Mouse (Mus musculus): ENCODE results near the gene Ythdf2.

Ythdf2 gene

GRCm38 (mm10) chr4:132156941-132157622 is 55.0 kb downstream of the Ythdf2 start:
- in situ Hi-C loops (cut with MboI, MseI): no loop called here

- in situ Hi-C loops (cut with MboI, MseI): no loop called here
These were observed 57.0 kb downstream of the Ythdf2 start for GRCm38 (mm10) chr4:132154877-132155670.

GRCm38 (mm10) chr4:132151673-132152072 is 60.4 kb downstream of the Ythdf2 start:
- in situ Hi-C loops (cut with MboI, MseI): no loop called here

- in situ Hi-C loops (cut with MboI, MseI): no loop called here
These were observed 65.9 kb downstream of the Ythdf2 start for GRCm38 (mm10) chr4:132146201-132146600.

GRCm38 (mm10) chr4:132145092-132145491 is 67.0 kb downstream of the Ythdf2 start:
- in situ Hi-C loops (cut with MboI, MseI): no loop called here

GRCm38 (mm10) chr4:132144080-132144841 is 67.8 kb downstream of the Ythdf2 start, which contains the start of gene Oprd1:
Oprd1 (minus strand) TSS chr4:132144486.
- in situ Hi-C loops (cut with MboI, MseI): no loop called here

GRCm38 (mm10) chr4:132138640-132139039 is 73.5 kb downstream of the Ythdf2 start:
- in situ Hi-C loops (cut with MboI, MseI): no loop called here

GRCm38 (mm10) chr4:132137013-132137412 is 75.1 kb downstream of the Ythdf2 start:
- in situ Hi-C loops (cut with MboI, MseI): no loop called here

Data from T-helper 17 cell (primary cell).